Mouse (Mus musculus) layer of hippocampus, adult 11-12 months (tissue): ENCODE measurements around the gene Tifab.
A peak's percentile ranks its signal among the peaks of the same experiment; 100 is the strongest.
"Not testable (repeated sequence)": the region's sequence is repeated elsewhere in the genome, so short reads cannot be mapped to it uniquely, and the experiment has no call there.

Source experiments
- DNase-seq: peaks from one replicate; pipeline ENCODE4 v3.0.0; 2022; ENCODE audit warnings: low spot score

Gene Tifab

GRCm38 (mm10) chr13:56178416-56179035, at the start of gene Tifab:
TSS of gene Tifab (minus strand) at chr13:56178885.
- DNase-seq = no peak

DNA sequence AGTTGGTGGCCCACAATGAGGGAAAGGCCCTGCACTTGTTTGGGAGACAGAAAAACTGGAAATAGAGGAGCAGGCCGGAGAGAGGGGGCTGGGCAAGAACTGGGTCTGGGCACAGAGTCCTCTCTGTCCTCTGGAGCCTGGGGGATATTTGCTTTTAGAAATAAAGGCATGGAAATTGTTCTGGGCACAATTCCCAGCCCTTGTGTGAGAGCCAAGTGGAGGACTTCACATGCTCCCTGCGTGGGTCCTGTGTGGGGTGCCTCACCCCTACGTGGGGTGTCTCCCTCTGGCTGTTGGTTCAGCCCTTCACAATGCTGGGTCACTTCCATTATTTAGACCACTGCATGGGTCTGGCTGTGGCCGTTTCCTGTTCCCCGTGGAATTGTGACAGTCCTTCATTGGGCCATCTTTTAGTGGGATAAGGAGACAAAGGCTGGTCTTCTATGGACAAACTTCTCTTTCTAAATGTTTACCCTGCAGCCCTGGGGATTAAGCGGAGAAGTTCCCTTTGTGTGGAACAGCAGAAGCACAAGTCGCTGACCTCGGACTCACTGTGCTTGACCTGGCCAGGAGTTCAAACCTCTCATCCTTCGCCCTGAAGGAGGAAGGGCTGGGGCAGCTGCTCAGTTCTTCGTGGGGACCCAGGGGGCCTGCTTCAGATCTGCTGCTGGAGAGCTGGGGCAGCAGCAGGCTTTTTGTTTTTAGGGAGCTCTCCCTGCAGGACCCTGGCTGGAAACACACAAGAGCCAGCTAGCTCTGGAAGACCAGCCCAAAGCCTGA, 47.7 kb upstream of the Tifab start:
- peak; percentile 66 for DNase-seq

DNA sequence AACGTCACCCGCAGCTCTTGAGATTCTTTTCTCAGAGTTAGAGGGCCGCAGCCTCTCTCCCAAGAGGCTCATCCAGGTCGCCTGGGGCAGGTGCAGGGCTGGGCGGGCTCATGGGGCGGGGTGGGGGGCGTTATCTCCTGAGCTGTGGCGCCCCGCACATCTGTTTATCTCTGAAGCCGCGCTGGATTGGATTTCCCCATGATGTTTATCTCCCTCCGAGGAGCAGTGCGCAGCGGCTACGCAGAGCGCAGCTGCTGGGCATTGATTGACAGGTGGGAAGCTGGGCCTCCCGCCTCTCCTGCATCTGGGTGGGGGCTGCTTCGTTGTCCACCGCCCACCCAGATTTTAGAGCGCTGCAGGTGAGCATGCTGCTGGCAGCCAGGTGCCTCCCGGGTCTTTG, 44.9 kb upstream of the Tifab start:
- DNase-seq = no peak

DNA sequence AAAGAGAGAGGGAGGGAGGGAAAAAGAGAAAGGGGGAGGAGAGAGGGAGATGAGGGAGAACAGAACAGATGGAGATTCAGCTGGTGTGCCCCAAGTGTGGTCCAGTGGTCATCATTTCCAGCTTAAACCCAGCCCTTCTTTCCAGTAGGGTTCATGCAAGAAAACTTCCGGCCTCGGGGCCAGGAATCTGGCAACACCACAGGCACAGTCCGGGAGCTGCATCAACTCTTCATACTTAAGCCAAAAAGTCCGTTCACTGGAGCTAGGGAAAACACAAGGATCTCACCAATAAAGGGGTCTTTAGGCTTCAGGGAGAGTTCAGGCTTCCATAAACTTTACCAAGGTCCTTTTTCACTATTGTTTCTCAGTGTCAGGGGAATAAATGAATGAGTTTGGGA, 44.2 kb upstream of the Tifab start:
- no peak for DNase-seq

GRCm38 (mm10) chr13:56221995-56222848, 43.5 kb upstream of the Tifab start:
- peak; percentile 28 for DNase-seq

GRCm38 (mm10) chr13:56221129-56221910, 42.6 kb upstream of the Tifab start:
- no peak for DNase-seq

GRCm38 (mm10) chr13:56219254-56219653, 40.6 kb upstream of the Tifab start:
- no peak for DNase-seq

DNA sequence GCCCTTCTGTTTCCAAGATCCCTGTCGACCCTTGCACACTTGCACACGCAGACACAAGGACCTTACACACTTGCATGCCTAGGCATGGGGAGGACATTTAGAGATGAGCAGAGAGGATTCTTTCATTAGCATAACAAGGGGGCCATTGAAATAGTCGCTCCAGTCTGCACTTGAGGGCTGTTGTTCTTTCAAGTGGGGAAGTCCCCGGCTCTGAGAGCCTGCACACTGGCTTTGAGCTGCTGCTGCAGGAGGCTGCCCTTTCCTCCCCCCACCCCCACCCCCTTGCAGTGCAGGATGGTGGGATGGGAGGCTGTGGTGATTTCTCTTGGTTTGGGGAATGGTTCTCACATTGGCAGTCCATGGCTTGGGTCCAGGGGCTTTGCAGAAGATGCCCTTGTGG, 37.4 kb upstream of the Tifab start:
- DNase-seq = no peak

- no peak for DNase-seq
Observed at GRCm38 (mm10) chr13:56214633-56215032, 35.9 kb upstream of the Tifab start.

DNA sequence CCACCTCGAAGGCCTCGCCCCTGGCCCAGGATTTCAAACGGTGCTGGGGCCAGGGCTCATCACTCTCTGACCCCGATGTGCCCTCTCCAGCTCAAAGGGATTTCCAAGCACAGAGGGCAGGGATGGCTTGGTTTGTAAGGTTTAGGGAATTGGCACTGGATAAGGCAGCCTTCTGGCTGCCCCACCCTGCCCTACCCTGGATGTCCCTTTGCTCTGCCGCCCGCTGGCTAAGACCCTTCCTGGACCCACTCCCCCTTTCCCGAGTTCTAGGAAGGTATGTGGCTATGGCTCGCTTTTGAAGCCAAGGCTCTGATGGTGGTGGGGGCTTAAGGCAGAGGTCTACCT, 30.4 kb upstream of the Tifab start:
- DNase-seq = no peak

GRCm38 (mm10) chr13:56208225-56209066, 29.8 kb upstream of the Tifab start:
- DNase-seq = no peak

DNA sequence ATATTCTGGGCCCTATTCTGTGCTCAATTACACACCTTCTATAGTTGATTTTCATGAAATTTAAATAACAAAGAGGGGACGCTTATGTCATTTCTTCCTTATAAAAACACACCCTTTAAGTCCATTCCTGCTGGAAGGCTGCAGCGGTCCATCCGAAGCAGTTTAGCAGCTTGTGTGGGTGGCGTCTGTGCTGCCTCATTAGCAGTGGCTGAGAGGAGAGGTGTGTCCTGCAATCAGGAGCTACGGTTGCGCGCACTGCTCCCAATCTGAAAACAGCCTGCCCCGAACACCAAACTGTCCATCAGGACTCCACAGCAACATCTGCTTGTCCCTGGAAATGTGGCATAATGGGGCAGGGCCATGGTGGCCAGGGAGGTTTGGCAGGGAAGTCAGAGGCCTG, 20.8 kb upstream of the Tifab start:
- no peak for DNase-seq

DNA sequence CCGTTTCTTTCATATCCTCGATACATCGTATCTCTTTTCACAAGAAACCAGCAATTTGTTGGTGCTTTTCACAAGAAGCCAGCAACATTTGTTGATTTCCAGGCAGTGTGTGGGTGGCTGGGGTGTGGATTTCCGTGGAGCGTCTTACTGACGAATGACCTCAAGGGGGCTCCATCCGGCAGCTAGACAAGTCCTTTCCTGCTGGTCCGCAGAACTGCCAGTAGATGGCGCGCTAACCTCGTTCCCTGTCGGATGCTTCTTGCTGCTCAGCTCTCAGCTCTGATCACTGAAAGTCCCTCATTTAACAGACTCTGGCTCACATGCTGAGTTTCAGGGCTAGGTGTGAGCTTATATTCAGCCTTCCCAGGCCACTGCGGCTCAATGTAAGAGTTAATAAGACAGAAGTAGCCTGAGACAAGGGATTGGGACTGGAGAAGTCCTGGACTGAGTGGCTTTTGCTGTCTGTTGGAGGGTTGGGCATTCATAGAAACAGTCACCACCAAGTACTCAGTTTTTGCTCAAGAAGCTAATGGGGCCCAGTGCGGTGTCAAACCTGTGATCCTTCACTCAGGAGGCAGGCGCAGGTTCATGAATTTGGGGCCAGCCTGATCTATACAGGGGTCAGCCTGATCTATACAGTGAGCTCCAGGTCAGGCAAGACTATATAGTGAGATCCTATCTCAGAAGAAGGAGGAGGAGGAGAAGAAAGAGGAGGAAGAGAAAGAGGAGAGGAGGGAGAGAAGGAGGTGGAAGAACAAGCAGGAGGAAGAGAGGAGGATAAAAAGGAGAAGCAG, 19.0 kb upstream of the Tifab start:
- peak; percentile 91 for DNase-seq

DNA sequence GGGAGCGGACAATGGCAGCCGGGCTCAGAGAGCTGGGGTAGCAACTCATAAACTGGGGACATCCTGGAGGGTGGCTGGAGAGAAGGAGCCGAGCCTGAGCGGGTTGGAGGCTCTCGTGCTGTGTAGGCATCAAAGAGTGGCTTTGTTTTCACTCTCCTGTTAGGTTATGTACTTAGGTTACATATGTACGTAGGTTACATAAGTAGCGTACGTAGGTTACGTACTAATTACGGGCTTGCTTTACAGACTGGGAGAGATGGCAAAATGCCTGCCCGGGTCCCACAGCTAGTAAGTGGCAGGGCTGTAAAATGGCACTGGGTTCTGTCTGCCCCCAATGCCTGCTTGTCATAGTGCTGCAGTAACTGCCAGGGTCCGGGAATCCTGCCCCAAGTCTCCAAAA, 18.3 kb upstream of the Tifab start:
- DNase-seq = no peak

DNA sequence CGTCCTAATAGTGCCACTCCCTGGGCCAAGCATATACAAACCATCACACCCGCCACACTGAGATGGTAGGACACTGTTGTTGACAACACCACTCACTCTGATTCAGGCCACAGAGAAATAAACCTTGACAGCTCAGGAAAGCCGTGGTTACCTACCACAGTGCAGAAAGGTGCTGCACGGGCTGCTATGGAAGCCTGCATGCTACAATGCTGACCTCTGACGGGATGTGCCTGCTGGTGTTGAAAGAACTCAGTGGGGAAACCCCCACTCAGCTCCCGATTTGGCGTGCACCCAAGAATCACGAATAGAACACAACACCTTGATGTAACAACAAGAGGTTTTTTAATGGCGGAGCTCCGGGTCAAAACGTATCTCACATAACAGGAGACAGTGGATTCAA, 17.1 kb upstream of the Tifab start:
- DNase-seq = not testable (repeated sequence)

- not testable (repeated sequence) for DNase-seq
Observed at GRCm38 (mm10) chr13:56194181-56194580, 15.5 kb upstream of the Tifab start.

GRCm38 (mm10) chr13:56191225-56191624, 12.5 kb upstream of the Tifab start:
- peak; percentile 64 for DNase-seq

DNA sequence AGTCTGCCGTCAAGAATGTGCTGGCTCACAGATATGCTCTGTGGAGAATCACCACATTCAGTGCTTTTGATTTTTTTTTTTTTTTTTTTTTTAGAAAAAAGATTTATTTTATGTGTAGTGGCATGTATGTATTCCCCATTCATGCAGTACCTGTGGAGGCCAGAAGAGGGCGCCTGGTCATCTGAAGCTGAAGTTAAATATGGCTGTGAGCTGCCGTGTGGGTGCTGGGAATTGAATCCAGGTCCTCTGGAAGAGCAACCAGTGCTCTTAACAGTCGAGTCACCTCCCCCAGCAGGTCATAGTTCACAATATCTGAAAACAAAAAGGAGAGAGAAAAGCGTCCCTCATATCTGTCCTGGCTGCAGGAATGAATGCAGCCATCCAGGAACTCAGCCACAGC, 11.0 kb upstream of the Tifab start:
- no peak for DNase-seq

DNA sequence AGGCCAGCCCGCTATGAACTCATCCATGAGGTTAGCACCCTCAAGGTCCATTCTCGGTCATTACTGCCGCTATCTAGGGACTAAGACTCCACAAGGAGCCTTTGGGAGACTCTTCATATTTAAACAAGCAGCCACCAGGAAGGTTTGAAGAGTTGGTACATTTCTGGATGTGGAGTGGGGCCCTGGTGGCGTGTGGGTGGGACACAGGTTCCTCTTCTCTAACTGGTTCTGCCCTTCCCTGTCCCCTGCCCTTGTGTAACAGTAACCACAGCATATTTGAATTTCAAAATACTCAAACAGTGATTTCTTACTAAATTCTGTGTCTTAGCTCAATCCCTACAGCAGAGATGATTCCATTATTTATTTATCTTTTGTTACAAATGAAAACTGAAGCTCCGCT, 5.0 kb upstream of the Tifab start:
- DNase-seq = no peak

DNA sequence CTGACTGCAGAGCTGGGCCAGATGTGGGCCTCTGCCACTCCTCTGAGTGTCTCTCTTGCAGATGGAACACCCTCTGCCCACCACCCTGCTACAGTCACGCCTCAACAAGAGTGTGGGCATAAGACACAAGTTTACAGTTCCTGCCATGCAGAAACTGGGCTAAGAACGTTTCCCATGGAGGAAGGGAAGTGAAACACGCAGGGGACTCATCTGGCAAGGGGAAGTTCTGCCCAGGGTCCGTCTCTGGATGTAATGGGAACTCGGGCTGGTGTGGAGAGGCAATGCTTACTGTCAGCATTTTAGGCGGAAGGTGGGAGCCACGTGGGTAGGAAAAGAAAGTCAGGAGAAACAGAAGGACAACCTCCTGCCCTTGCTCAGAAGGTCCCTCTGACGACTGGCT, 2.7 kb upstream of the Tifab start:
- DNase-seq = peak; percentile 68
